Mouse (Mus musculus): Measurements from ENCODE around the gene Gabrg3. TPM values are rescaled to one million over a fixed set of nuclear protein-coding genes. Genes with fewer than 3 reads are reported as not detected.
A peak's percentile ranks its signal among the peaks of the same experiment; 100 is the strongest.

The Gabrg3 gene
- total RNA-seq, 2 experiments from 2014 or later, result 19.8 to 23.3 TPM

GRCm38 (mm10) chr7:57000585-57001261, 386.3 kb downstream of the Gabrg3 start:
- TF ChIP-seq CTCF (IDR thresholded peaks at IDR 0.05), result no peak
- Histone ChIP-seq H3K27ac (no peak overlapping the region), H3K4me3 (no peak overlapping the region)
- intact Hi-C loops (cut with DNase I), result no loop called here
- DNase-seq (ENCODE audit: extremely low spot score in 1 of 2, low spot score in 2 of 2), result no peak

GRCm38 (mm10) chr7:56997713-56998624, 389.0 kb downstream of the Gabrg3 start:
- intact Hi-C loops (cut with DNase I), result loop anchor here (10.0 kb wide), 1 partner anchor 237 kb away; no protein-coding TSS in a partner anchor
- DNase-seq (ENCODE audit: extremely low spot score in 1 of 2, low spot score in 2 of 2), result no peak
- Histone ChIP-seq H3K27ac (no peak overlapping the region), H3K4me3 (no peak overlapping the region)
- no peak for TF ChIP-seq CTCF (IDR thresholded peaks at IDR 0.05)

DNA sequence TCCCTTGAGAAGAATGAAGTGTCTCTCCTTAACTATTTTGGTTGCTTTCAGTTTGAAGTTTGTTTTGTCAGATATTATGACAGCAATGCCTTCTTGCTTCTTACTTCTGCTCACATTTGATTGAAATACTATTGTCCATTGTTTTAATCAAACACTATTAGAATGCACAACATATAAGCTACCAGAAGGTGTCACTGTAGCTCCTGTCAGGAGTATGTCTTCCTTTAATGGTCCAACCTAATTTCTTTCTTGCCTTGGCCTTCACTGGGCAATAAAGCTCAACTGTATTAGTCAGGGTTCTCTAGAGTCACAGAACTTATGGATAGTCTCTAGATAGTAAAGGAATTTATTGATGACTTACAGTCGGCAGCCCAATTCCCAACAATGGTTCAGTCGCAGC, 440.6 kb downstream of the Gabrg3 start:
- peak; percentile 73 for TF ChIP-seq CTCF (IDR thresholded peaks at IDR 0.05)
- intact Hi-C loops (cut with DNase I), result no loop called here
- DNase-seq (ENCODE audit: extremely low spot score in 1 of 2, low spot score in 2 of 2), result no peak
- Histone ChIP-seq H3K27ac (no peak overlapping the region), H3K4me3 (no peak overlapping the region)

GRCm38 (mm10) chr7:56941606-56942005, 445.4 kb downstream of the Gabrg3 start:
- Histone ChIP-seq H3K27ac (no peak overlapping the region), H3K4me3 (no peak overlapping the region)
- DNase-seq (ENCODE audit: extremely low spot score in 1 of 2, low spot score in 2 of 2), result no peak
- intact Hi-C loops (cut with DNase I), result loop anchor here (2.0 to 5.0 kb wide), 2 partner anchors 443 to 649 kb away; no protein-coding TSS in a partner anchor
- TF ChIP-seq CTCF (IDR thresholded peaks at IDR 0.05), result no peak

- no peak for DNase-seq (ENCODE audit: extremely low spot score in 1 of 2, low spot score in 2 of 2)
- intact Hi-C loops (cut with DNase I), result no loop called here
- TF ChIP-seq CTCF (IDR thresholded peaks at IDR 0.05), result peak; percentile 46
- Histone ChIP-seq H3K27ac (no peak overlapping the region), H3K4me3 (no peak overlapping the region)
Measured at GRCm38 (mm10) chr7:56938020-56938419, 449.0 kb downstream of the Gabrg3 start.

- H3K4me3 ChIP-seq, result no peak overlapping the region
- no peak for DNase-seq (ENCODE audit: extremely low spot score in 1 of 2, low spot score in 2 of 2)
- intact Hi-C loops (cut with DNase I), result no loop called here
- H3K27ac ChIP-seq, result no peak overlapping the region
- TF ChIP-seq CTCF (IDR thresholded peaks at IDR 0.05), result no peak
Measured at GRCm38 (mm10) chr7:56919499-56919898, 467.5 kb downstream of the Gabrg3 start.

GRCm38 (mm10) chr7:56914862-56915261, 472.1 kb downstream of the Gabrg3 start:
- Histone ChIP-seq H3K27ac (no peak overlapping the region), H3K4me3 (no peak overlapping the region)
- intact Hi-C loops (cut with DNase I), result no loop called here
- no peak for DNase-seq (ENCODE audit: extremely low spot score in 1 of 2, low spot score in 2 of 2)
- no peak for TF ChIP-seq CTCF (IDR thresholded peaks at IDR 0.05)

DNA sequence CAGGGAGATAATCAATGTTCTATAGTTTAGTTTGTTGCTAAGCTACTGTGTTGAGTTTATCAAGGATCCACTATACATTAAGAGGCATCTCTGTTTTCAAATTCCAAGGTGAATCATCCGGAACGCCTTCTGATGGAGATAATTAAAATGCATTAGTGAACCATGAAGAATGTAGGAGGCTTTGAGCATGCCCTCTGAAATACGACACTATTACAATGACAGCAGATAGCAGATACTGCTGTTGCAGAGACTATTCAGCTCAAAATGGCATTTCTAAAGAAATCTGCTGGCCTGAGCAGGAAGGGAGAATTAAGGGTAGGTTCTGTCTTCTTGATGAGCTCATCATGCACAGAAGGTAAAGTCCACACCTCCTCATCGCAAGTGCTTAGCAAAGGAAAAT, 487.2 kb downstream of the Gabrg3 start:
- no peak for TF ChIP-seq CTCF (IDR thresholded peaks at IDR 0.05)
- DNase-seq (ENCODE audit: extremely low spot score in 1 of 2, low spot score in 2 of 2), result no peak
- intact Hi-C loops (cut with DNase I), result no loop called here
- H3K4me3 ChIP-seq, result no peak overlapping the region
- H3K27ac ChIP-seq, result no peak overlapping the region

- TF ChIP-seq CTCF (IDR thresholded peaks at IDR 0.05), result no peak
- no peak overlapping the region for H3K27ac ChIP-seq
- intact Hi-C loops (cut with DNase I), result no loop called here
- no peak overlapping the region for H3K4me3 ChIP-seq
- DNase-seq (ENCODE audit: extremely low spot score in 1 of 2, low spot score in 2 of 2), result no peak
Measured at GRCm38 (mm10) chr7:56867314-56868075, 519.5 kb downstream of the Gabrg3 start.

- intact Hi-C loops (cut with DNase I), result no loop called here
- no peak for TF ChIP-seq CTCF (IDR thresholded peaks at IDR 0.05)
- no peak overlapping the region for H3K4me3 ChIP-seq
- no peak overlapping the region for H3K27ac ChIP-seq
- DNase-seq (ENCODE audit: extremely low spot score in 1 of 2, low spot score in 2 of 2), result no peak
Measured at GRCm38 (mm10) chr7:56843565-56843964, 543.4 kb downstream of the Gabrg3 start.

GRCm38 (mm10) chr7:56825446-56825845, 561.5 kb downstream of the Gabrg3 start:
- no peak for DNase-seq (ENCODE audit: extremely low spot score in 1 of 2, low spot score in 2 of 2)
- peak overlapping the region; percentile 13; the same call in 1 of the 2 replicates for H3K27ac ChIP-seq
- TF ChIP-seq CTCF (IDR thresholded peaks at IDR 0.05), result no peak
- intact Hi-C loops (cut with DNase I), result no loop called here
- no peak overlapping the region for H3K4me3 ChIP-seq

DNA sequence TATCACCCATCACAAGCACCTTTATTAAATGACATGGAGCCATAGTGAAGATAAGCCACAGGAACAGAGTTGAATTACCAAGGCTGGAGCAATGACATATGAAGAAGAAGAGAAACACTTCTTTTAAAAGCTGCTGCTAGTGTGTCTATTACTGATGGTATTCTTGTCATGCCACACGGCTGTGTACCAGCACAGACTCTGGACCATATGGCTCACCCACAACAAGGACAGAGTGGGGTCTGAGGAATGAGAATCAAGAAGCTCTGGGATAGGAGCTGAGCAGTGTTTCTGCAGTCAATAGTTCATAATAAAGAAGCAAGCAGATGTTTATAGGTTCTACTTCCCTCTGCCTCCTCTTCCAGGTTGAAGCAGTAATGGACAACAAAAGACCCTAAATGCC, 585.1 kb downstream of the Gabrg3 start:
- intact Hi-C loops (cut with DNase I), result no loop called here
- DNase-seq (ENCODE audit: extremely low spot score in 1 of 2, low spot score in 2 of 2), result no peak
- TF ChIP-seq CTCF (IDR thresholded peaks at IDR 0.05), result no peak
- Histone ChIP-seq H3K27ac (no peak overlapping the region), H3K4me3 (no peak overlapping the region)
